Mouse (Mus musculus) intestine, postnatal 0 days (tissue): ENCODE results near the gene Esf1. TPM values are rescaled to one million over a fixed set of nuclear protein-coding genes. Genes with fewer than 3 reads are reported as not detected.

Experiments
- ATAC-seq: fragments of 200-750 bp; cut with Nextera tagmentation; 2 replicates; pipeline ENCODE4 v1.8.0; 2017; ENCODE audit warnings: mild to moderate bottlenecking, moderate TSS enrichment, moderate library complexity
- H3K27ac ChIP-seq: fragments of 300-500 bp; sonication (generic); 2 replicates; pipeline ENCODE4 v1.5.1; 2014; ENCODE audit warnings: mild to moderate bottlenecking, low read depth, low read length, moderate library complexity
- H3K27me3 ChIP-seq: fragments of 300-500 bp; sonication (generic); replicated peaks from 2 replicates; pipeline ENCODE4 v1.6.1; 2014; ENCODE audit warnings: low read length, mixed read lengths; ENCODE audit not compliant: control insufficient read depth, insufficient read depth
- H3K36me3 ChIP-seq: fragments of 300-500 bp; sonication (generic); 2 replicates; pipeline ENCODE4 v1.6.1; 2014; ENCODE audit warnings: mild to moderate bottlenecking, moderate library complexity; ENCODE audit not compliant: control insufficient read depth, insufficient read depth
- H3K4me1 ChIP-seq: fragments of 300-500 bp; sonication (generic); replicated peaks from 2 replicates; pipeline ENCODE4 v1.6.1; 2014; ENCODE audit warnings: antibody characterized with exemption, low read length, mixed read lengths; ENCODE audit not compliant: control insufficient read depth, insufficient read depth
- H3K4me2 ChIP-seq: fragments of 300-500 bp; sonication (generic); replicated peaks from 2 replicates; pipeline ENCODE4 v1.6.1; 2014; ENCODE audit warnings: low read depth, mild to moderate bottlenecking, moderate library complexity
- H3K4me3 ChIP-seq: fragments of 300-500 bp; sonication (generic); 2 replicates; pipeline ENCODE4 v1.5.1; 2014; ENCODE audit warnings: low read depth, low read length
- H3K9ac ChIP-seq: fragments of 300-500 bp; sonication (generic); 2 replicates; pipeline ENCODE4 v1.6.1; 2014; ENCODE audit warnings: mild to moderate bottlenecking, low read depth, low read length
- H3K9me3 ChIP-seq: fragments of 300-500 bp; sonication (generic); 2 replicates; pipeline ENCODE4 v1.6.1; 2016; ENCODE audit warnings: mixed run types; ENCODE audit not compliant: control insufficient read depth
- CTCF ChIP-seq: sonication (generic); IDR thresholded peaks from 2 replicates; pipeline ENCODE4 v1.5.1; 2016; ENCODE audit warnings: low read depth, mild to moderate bottlenecking, control low read depth, antibody characterized with exemption, moderate library complexity
- WGBS: fragments of 180-500 bp; shearing (Covaris S2); extraction: QIAGEN DNeasy Blood & Tissue Kit; methylation state at CpG from one replicate; pipeline ENCODE4 v1.1.7; 2014; 5-methylcytosine and 5-hydroxymethylcytosine counted together
- polyA plus RNA-seq: library from polyadenylated mRNA; unstranded; fragments of >200 nt; fragmentation: Nextera tagmentation; extraction: Ambion mirVana; gene quantifications from 2 replicates; pipeline ENCODE4 v1.2.1, GENCODE M21; 2015

Esf1 gene
- polyA plus RNA-seq = 12.0 and 15.5 TPM in 2 replicates

DNA sequence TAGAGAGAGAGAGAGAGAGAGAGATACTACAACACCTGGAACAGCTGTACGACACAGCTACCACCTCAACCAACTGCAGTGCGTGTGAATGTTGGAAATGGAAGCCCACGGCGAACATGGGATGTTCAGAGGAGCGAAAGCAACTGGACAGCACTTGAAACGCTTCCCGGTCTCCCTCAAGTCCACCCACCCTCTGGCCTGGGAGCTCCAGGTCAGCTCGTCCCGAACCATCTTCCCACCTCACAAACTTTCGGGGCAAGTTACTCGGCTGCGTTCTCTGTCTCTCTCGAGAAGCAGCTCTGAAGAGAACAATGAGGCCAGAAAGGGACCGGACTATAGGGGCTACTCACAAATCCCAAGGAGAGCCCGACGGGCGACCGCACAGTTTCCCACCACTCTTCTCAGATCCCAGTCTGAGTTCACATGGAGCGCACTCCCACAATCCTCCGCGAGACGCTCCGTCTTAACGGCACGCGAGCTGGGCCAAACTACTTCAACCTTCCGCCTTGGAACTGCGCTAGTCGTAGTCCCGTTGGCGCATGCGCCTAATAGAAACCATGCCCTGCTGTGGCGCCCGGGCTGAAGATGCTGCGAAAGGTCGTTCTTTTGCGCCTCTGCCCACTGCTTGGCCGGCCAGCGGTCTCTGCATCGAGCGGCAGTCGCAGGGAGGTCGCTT, at the start of gene Esf1, which contains the start of gene Ndufaf5:
Gene Esf1 (minus strand): TSS at position 438 of the 676 bp plus-strand sequence.
Gene Ndufaf5 (plus strand): TSS at position 523 of the 676 bp plus-strand sequence.
- H3K27ac ChIP-seq = peak within 1 kb of the TSS; percentile 67
- WGBS = under 1% methylated on average over 43 of the region's 43 CpGs
- H3K4me2 ChIP-seq = peak within 1 kb of the TSS; percentile 79
- H3K9ac ChIP-seq = peak within 1 kb of the TSS; percentile 82
- H3K4me1 ChIP-seq = no peaks in the 10 kb centered on the region
- ATAC-seq = peak; percentile 100
- H3K9me3 ChIP-seq = no peaks in the 10 kb centered on the region
- no peak for TF ChIP-seq CTCF
- peak within 1 kb of the TSS; percentile 83 for H3K4me3 ChIP-seq
- peaks cover 12% of the 10 kb centered on the region for H3K36me3 ChIP-seq
- H3K27me3 ChIP-seq = no peaks in the 10 kb centered on the region

DNA sequence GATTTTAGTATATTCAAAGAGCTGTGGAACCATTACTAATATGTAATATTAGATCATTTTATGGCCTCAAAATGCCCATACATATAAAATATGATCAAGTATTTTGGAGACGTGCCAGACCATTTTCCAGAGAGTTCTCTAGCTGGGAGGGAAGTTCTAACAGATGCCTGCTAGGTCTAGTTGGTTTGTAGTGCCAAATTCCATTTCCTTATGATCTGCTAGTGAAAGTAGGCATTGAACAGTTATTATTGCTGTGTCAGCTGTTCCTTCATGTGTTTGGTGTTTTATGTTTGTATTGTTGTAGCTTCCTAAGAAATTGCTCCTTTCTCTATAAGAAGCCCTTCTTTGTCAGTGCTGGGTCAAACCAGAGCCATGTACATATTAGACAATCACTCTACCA, 45.6 kb upstream of the Esf1 start:
- no peak for TF ChIP-seq CTCF
- H3K9me3 ChIP-seq = no peaks in the 10 kb centered on the region
- H3K36me3 ChIP-seq = no peaks in the 10 kb centered on the region
- no peak overlapping the region for H3K4me3 ChIP-seq
- no peak overlapping the region for H3K4me2 ChIP-seq
- no peak overlapping the region for H3K27ac ChIP-seq
- no peak overlapping the region for H3K9ac ChIP-seq
- H3K4me1 ChIP-seq = no peaks in the 10 kb centered on the region
- H3K27me3 ChIP-seq = no peaks in the 10 kb centered on the region
- 85% methylated on average over 1 of the region's 1 CpGs for WGBS
- no peak for ATAC-seq

DNA sequence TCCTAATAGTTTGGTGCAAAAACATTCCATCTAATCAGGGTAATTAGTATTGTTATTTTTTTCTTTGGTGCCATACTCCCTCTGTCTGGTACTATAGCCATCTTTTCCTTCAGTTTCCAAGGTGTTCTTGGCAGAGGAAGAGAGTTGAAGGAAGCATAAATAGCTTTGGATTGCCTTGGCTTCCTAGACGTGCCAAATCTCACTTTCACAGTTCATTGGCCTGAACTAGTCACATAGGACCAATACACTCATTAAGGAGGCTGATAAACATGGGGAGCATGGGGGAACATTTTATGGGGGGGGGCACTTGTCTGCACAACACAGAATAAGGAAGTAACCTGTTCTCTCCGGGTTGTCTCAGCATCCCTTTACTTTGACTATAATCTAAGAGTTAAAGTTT, 45.1 kb upstream of the Esf1 start:
- Histone ChIP-seq H3K9me3 (no peaks in the 10 kb centered on the region), H3K9ac (no peak overlapping the region), H3K36me3 (no peaks in the 10 kb centered on the region), H3K27me3 (no peaks in the 10 kb centered on the region), H3K4me3 (no peak overlapping the region), H3K4me1 (no peaks in the 10 kb centered on the region), H3K27ac (no peak overlapping the region), H3K4me2 (no peak overlapping the region)
- no peak for ATAC-seq
- no peak for TF ChIP-seq CTCF
- WGBS = 61% methylated on average over 2 of the region's 2 CpGs

DNA sequence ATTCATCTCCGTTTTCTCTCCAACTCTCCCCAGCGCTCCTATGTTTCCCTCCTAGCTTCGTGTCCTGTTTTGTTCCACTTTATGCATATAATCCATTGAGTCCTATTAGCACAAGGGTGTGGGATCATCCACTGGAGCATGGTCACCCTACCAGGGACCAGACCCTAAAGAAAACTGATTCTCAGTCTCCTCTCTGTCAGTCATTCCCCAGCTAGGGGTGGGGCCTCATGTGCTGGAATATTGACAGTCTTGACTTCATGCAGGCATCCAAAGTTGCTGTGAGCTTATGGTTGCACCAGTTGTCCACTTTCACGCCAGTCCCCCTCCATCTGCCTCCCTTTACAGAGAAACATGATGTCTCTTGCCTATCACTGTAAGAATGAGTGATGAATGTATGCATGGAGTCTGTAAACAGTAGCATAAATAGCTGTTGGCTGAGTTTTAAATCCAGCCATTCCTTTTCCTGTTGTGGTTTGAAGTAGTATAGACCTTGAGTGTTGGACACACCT, 44.2 kb upstream of the Esf1 start:
- H3K27me3 ChIP-seq = no peaks in the 10 kb centered on the region
- no peaks in the 10 kb centered on the region for H3K9me3 ChIP-seq
- no peak for TF ChIP-seq CTCF
- WGBS = 87% methylated on average over 4 of the region's 4 CpGs
- H3K36me3 ChIP-seq = no peaks in the 10 kb centered on the region
- ATAC-seq = no peak
- no peaks in the 10 kb centered on the region for H3K4me1 ChIP-seq
- no peak overlapping the region for H3K27ac ChIP-seq
- H3K9ac ChIP-seq = no peak overlapping the region
- H3K4me3 ChIP-seq = no peak overlapping the region
- no peak overlapping the region for H3K4me2 ChIP-seq

DNA sequence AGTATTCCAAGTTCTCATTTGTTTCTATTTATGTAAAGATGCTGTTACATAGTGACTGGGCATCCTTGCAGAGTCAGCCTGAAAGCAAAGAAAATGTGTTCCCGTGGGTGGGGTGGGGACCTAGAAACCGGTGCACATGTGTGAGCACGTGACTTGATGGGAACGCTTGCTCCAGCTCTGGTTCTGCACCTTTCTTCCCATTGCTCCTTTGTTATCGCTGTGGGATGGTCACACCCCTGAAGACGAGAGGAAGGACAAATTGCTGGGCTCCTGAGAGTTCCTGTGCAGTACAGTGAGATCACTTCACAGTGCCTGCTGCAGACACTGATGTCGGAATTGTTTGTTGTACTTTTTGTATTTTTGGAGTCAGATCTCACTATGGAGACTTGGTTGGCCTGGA, 33.4 kb upstream of the Esf1 start:
- ATAC-seq = no peak
- Histone ChIP-seq H3K4me2 (no peak overlapping the region), H3K4me3 (no peak overlapping the region), H3K27ac (no peak overlapping the region), H3K27me3 (no peaks in the 10 kb centered on the region), H3K36me3 (peaks cover 27% of the 10 kb centered on the region), H3K9me3 (no peaks in the 10 kb centered on the region), H3K4me1 (no peaks in the 10 kb centered on the region), H3K9ac (no peak overlapping the region)
- WGBS = 93% methylated on average over 7 of the region's 7 CpGs
- no peak for TF ChIP-seq CTCF

DNA sequence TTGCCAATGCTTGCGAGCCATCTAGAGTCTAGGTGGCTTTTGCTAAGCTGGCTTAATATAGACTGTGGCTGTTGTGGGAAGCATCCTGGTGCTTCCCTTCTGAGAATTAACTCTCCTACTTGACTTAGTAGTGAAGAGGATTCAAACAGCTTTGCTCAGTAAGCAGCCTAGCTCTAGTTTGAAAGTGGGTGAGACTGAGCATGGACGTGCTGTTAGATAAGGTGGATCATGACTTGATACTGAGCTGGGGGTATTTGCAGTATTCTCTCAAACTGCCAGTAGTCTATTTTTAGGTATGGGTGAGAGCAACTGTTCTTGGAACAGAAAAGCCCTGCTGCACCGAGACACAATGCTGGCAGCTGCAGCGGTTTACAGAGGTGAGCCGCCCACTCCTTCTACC, 32.2 kb upstream of the Esf1 start:
- no peak for TF ChIP-seq CTCF
- Histone ChIP-seq H3K4me1 (no peaks in the 10 kb centered on the region), H3K4me2 (no peak overlapping the region), H3K9me3 (no peaks in the 10 kb centered on the region), H3K27me3 (no peaks in the 10 kb centered on the region), H3K4me3 (no peak overlapping the region), H3K27ac (no peak overlapping the region), H3K36me3 (peaks cover 31% of the 10 kb centered on the region), H3K9ac (no peak overlapping the region)
- 85% methylated on average over 5 of the region's 5 CpGs for WGBS
- ATAC-seq = no peak
